Mouse (Mus musculus) adrenal gland, adult 2 months (tissue): ENCODE measurements at regions not wholly inside any gene's neighbourhood (a gene's known extent, or its start where the extent isn't known, plus 50 kb on each side); places are given as distances from the start of the nearest gene placed in this dataset.

Source experiments
- DNase-seq: peaks from one replicate; pipeline ENCODE4 v3.0.0; 2021

- no peak for DNase-seq
Observed at GRCm38 (mm10) chr6:33117877-33118276, 57.8 kb upstream of the Chchd3 start.

- DNase-seq: no peak
Observed at GRCm38 (mm10) chr6:33120581-33120980, 60.5 kb upstream of the Chchd3 start.

GRCm38 (mm10) chr6:33126574-33126973 is 66.5 kb upstream of the Chchd3 start:
- peak; percentile 69 for DNase-seq

GRCm38 (mm10) chr6:33136906-33137305 is 76.8 kb upstream of the Chchd3 start:
- no peak for DNase-seq

- peak; percentile 5 for DNase-seq
Observed at GRCm38 (mm10) chr6:33137823-33138222, 77.8 kb upstream of the Chchd3 start.

- DNase-seq: no peak
Observed at GRCm38 (mm10) chr6:33166479-33166878, 82.4 kb upstream of the Exoc4 start.

- no peak for DNase-seq
Observed at GRCm38 (mm10) chr6:33173606-33174005, 75.3 kb upstream of the Exoc4 start.

- DNase-seq: no peak
Observed at GRCm38 (mm10) chr6:33174616-33175015, 74.3 kb upstream of the Exoc4 start.

- DNase-seq: no peak
Observed at GRCm38 (mm10) chr6:33189521-33190246, 59.2 kb upstream of the Exoc4 start.

GRCm38 (mm10) chr6:33193823-33194222 is 55.1 kb upstream of the Exoc4 start:
- no peak for DNase-seq
